24 mouse cellular contexts compared by ENCODE assay signal in the genomic region with DNA sequence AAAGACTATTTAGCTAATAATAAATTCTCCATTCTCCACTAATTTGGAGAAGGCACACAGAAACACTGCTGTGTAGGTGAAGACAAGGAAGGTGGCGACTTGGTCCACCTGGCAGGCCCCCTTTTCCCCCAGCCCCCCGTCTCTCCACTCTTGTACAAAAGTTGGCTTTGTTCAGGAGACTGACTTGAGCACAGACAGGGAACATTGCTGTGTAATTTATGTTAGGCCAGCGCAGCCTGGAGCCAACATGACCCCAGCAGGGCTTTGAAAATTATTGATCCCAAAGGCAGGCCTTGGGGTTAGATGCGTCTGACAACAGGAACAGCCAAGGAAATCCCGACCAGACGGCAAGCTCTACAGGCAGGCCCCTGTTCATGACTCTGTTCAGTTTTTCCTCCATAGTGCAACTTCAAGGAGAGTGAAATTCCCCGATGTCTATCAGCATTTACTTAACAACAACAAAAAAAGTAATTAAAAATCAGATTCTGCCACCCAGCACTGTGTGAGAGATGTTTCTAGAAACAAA. TPM values are rescaled to one million over a fixed set of nuclear protein-coding genes. Genes with fewer than 3 reads are reported as not detected.
DNase-seq lines count a peak whose midpoint lies in the region; ATAC-seq and TF ChIP-seq lines count a peak whose summit lies in the region.
"Had no signal": no experiment of that assay in that cellular context is flagged by ENCODE, and none has a peak within 500 bp of the region (broad histone marks: within the 10 kb centered on the region; RNA-seq: fewer than 3 reads in every experiment).

No protein-coding gene starts in this region.

- ATAC-seq in lung, postnatal 0 days = no peak
- ATAC-seq: CD4-positive, CD25-positive, alpha-beta regulatory T cell, adult 4 months; forebrain, postnatal 0 days; intestine, embryonic 16.5 days had no signal

- H3K4me1 ChIP-seq in limb, embryonic 10.5 days = peaks cover 48% of the 10 kb centered on the region
- no peaks in the 10 kb centered on the region for H3K4me1 ChIP-seq in lung, postnatal 0 days (ENCODE audit: insufficient read depth, low read depth, low read length)
- H3K4me1 ChIP-seq: hindbrain, embryonic 15.5 days had no signal

- no peaks in the 10 kb centered on the region for H3K9me3 ChIP-seq in limb, embryonic 10.5 days (replicated peaks)
- H3K9me3 ChIP-seq in lung, postnatal 0 days (ENCODE audit: low read length) = no peaks in the 10 kb centered on the region
- H3K9me3 ChIP-seq: G1E; heart, embryonic 10.5 days; hindbrain, embryonic 15.5 days had no signal

- TF ChIP-seq CTCF in lung, postnatal 0 days (IDR thresholded peaks at IDR 0.05) = no peak

- no peaks in the 10 kb centered on the region for H3K27me3 ChIP-seq in limb, embryonic 10.5 days (ENCODE audit: low read depth, poor library complexity, severe bottlenecking)
- H3K27me3 ChIP-seq in lung, postnatal 0 days (replicated peaks; ENCODE audit: insufficient read depth, low read length) = no peaks in the 10 kb centered on the region
- H3K27me3 ChIP-seq: hindbrain, embryonic 15.5 days had no signal

- H3K4me3 ChIP-seq in limb, embryonic 10.5 days = no peak overlapping the region
- no peak overlapping the region for H3K4me3 ChIP-seq in lung, postnatal 0 days (ENCODE audit: low read depth, low read length)
- H3K4me3 ChIP-seq: gastrocnemius, adult 2 months; heart, embryonic 10.5 days; hindbrain, embryonic 15.5 days had no signal

- peak overlapping the region; percentile 80 for H3K27ac ChIP-seq in limb, embryonic 10.5 days
- no peak overlapping the region for H3K27ac ChIP-seq in lung, postnatal 0 days (ENCODE audit: low read length)
- H3K27ac ChIP-seq: gastrocnemius, adult 2 months; hindbrain, embryonic 15.5 days had no signal

- no peak overlapping the region for H3K9ac ChIP-seq in lung, postnatal 0 days (replicated peaks; ENCODE audit: low read depth)
- H3K9ac ChIP-seq: forebrain, postnatal 0 days; hindbrain, embryonic 15.5 days had no signal

- peak; percentile 49 for DNase-seq in embryo, embryonic 10.5 days (ENCODE audit: low spot score)
- no peak for DNase-seq in embryo, embryonic 9.5 days (ENCODE audit: extremely low spot score)
- DNase-seq in heart, adult 11 months = peak; percentile 55
- no peak for DNase-seq in heart, postnatal 36 days
- peak; percentile 59 for DNase-seq in limb, embryonic 10.5 days (ENCODE audit: low spot score)
- peak; percentile 68 for DNase-seq in mesoderm, embryonic 11.5 days (ENCODE audit: low read depth, low spot score)
- DNase-seq in lung, postnatal 0 days (ENCODE audit: low spot score) = no peak
- DNase-seq: adrenal gland, adult 8-10 months; adrenal gland, postnatal 36 days; B cell, adult 2 months; cerebellum, adult 11 months; cerebellum, adult 8-10 months; cerebellum, postnatal 36 days; forebrain, postnatal 0 days; gastrocnemius, adult 2 months; gastrocnemius, postnatal 36 days; heart, adult 18-20 months; heart, postnatal 10 days had no signal

- WGBS in limb, embryonic 10.5 days = 28% methylated on average over 7 of the region's 7 CpGs
- WGBS in lung, postnatal 0 days = 83% methylated on average over 7 of the region's 7 CpGs

- H3K36me3 ChIP-seq in limb, embryonic 10.5 days = no peaks in the 10 kb centered on the region
- H3K36me3 ChIP-seq in lung, postnatal 0 days (ENCODE audit: insufficient read depth, low read length) = no peaks in the 10 kb centered on the region
- H3K36me3 ChIP-seq: G1E; heart, embryonic 10.5 days; hindbrain, embryonic 15.5 days had no signal

- no peak for TF ChIP-seq EP300 in lung, postnatal 0 days (IDR thresholded peaks at IDR 0.05)

- intact Hi-C loops in heart, postnatal 36 days (cut with DNase I) = no loop called here

- no peak overlapping the region for H3K4me2 ChIP-seq in lung, postnatal 0 days (replicated peaks; ENCODE audit: low read depth, low read length)
- H3K4me2 ChIP-seq: hindbrain, embryonic 15.5 days had no signal

RNA-seq across cellular contexts. Expression of a gene that starts 6.4 kb away (rescaled TPM):
- not detected for total RNA-seq in heart, postnatal 36 days (2021)
- polyA plus RNA-seq in limb, embryonic 10.5 days (2016; fragmentation: Nextera tagmentation; extraction: Ambion mirVana) = 0.23 and 0.35 TPM in 2 replicates
- not detected in 2 replicates for polyA plus RNA-seq in lung, postnatal 0 days (2015; fragmentation: Nextera tagmentation; extraction: Ambion mirVana)
- total RNA-seq: adrenal gland, adult 8-10 months; adrenal gland, postnatal 36 days; forebrain, postnatal 0 days; G1E; gastrocnemius, adult 2 months; gastrocnemius, postnatal 36 days; heart, adult 18-20 months; heart, postnatal 10 days; hematopoietic stem cell, adult 5-6 weeks had no signal
- polyA plus RNA-seq: CD4-positive, CD25-positive, alpha-beta regulatory T cell, adult 4 months; forebrain, postnatal 0 days; G1E; hindbrain, embryonic 15.5 days; intestine, embryonic 16.5 days had no signal

RNA-seq across cellular contexts. Expression of a gene that starts 34.6 kb away (rescaled TPM):
- under 1 TPM in 1 of 2 experiments, not detected in 1; 0.27 TPM for total RNA-seq in heart, postnatal 36 days (2021)
- polyA plus RNA-seq in limb, embryonic 10.5 days (2016; fragmentation: Nextera tagmentation; extraction: Ambion mirVana) = 0.38 TPM in 2 replicates
- 8.8 and 11.2 TPM in 2 replicates for polyA plus RNA-seq in lung, postnatal 0 days (2015; fragmentation: Nextera tagmentation; extraction: Ambion mirVana)
- total RNA-seq: adrenal gland, adult 8-10 months; adrenal gland, postnatal 36 days; forebrain, postnatal 0 days; G1E; gastrocnemius, adult 2 months; gastrocnemius, postnatal 36 days; heart, adult 18-20 months; hematopoietic stem cell, adult 5-6 weeks had no signal
- polyA plus RNA-seq: CD4-positive, CD25-positive, alpha-beta regulatory T cell, adult 4 months; G1E had no signal

RNA-seq across cellular contexts. Expression of a gene that starts 36.2 kb away (rescaled TPM):
- not detected for total RNA-seq in heart, postnatal 36 days (2021)
- polyA plus RNA-seq in limb, embryonic 10.5 days (2016; fragmentation: Nextera tagmentation; extraction: Ambion mirVana) = 1.1 and 1.4 TPM in 2 replicates
- 0.05 and 0.07 TPM in 2 replicates for polyA plus RNA-seq in lung, postnatal 0 days (2015; fragmentation: Nextera tagmentation; extraction: Ambion mirVana)
- total RNA-seq: gastrocnemius, adult 2 months; gastrocnemius, postnatal 36 days; heart, adult 18-20 months; hematopoietic stem cell, adult 5-6 weeks had no signal
- polyA plus RNA-seq: CD4-positive, CD25-positive, alpha-beta regulatory T cell, adult 4 months; G1E had no signal

Comparison
In these comparisons a context has a peak if more than half of its experiments do, and no peak if none do; other contexts are left out.
1. DNase-seq: peak in embryo, embryonic 10.5 days (single experiment), heart, adult 11 months (single experiment), limb, embryonic 10.5 days (single experiment) and mesoderm, embryonic 11.5 days (single experiment); none in embryo, embryonic 9.5 days (single experiment), heart, postnatal 36 days (0 of 2) and lung, postnatal 0 days (single experiment).